Mouse (Mus musculus) thymus, adult 2 months (tissue): ENCODE data around the gene Ube2i.

Experiments used
- CTCF ChIP-seq: fragments of 200-500 bp; IDR thresholded peaks from 2 replicates; pipeline ENCODE4 v1.5.1; 2012; ENCODE audit warnings: mild to moderate bottlenecking, control low read depth, low read length, moderate library complexity, borderline replicate concordance; ENCODE audit not compliant: control insufficient read depth, poor library complexity, insufficient read depth; ENCODE audit errors: extremely low read depth
- POLR2A ChIP-seq: fragments of 200-500 bp; IDR thresholded peaks from 2 replicates; pipeline ENCODE4 v1.6.1; 2012; ENCODE audit warnings: mild to moderate bottlenecking, low read length, control low read depth, moderate library complexity; ENCODE audit not compliant: control insufficient read depth, poor library complexity, insufficient read depth; ENCODE audit errors: extremely low read depth

- TF ChIP-seq POLR2A (no peak), CTCF (no peak)
These were observed 23.7 kb upstream of the Ube2i start, which contains the start of gene Prss34 for GRCm38 (mm10) chr17:25298094-25298493.
